Mouse (Mus musculus) common myeloid progenitor, adult 5-6 weeks (primary cell): ENCODE measurements around the gene Il12a. TPM values are rescaled to one million over a fixed set of nuclear protein-coding genes. Genes with fewer than 3 reads are reported as not detected.
"Not testable (repeated sequence)": the region's sequence is repeated elsewhere in the genome, so short reads cannot be mapped to it uniquely, and the experiment has no call there.

ENCODE experiments used
- ATAC-seq: replicated peaks from 2 replicates; pipeline ENCODE4 v1.8.0; 2016; ENCODE audit warnings: low read depth, mild to moderate bottlenecking, moderate TSS enrichment, inconsistent platforms; ENCODE audit not compliant: poor library complexity, severe bottlenecking
- total RNA-seq: library from RNA; stranded (forward); fragments of 200-1000, 187-1606 nt; gene quantifications from 2 replicates; pipeline ENCODE4 v1.2.3, GENCODE M21; 2017

Il12a gene
- total RNA-seq, 1 experiment from 2014 or later = 55.4 TPM

GRCm38 (mm10) chr3:68719229-68719819, 28.9 kb downstream of the Il12a start:
- no peak for ATAC-seq

- ATAC-seq = peak; percentile 78
These were observed 29.8 kb downstream of the Il12a start for GRCm38 (mm10) chr3:68720258-68720657.

GRCm38 (mm10) chr3:68741955-68742354, 51.5 kb downstream of the Il12a start:
- ATAC-seq = 0 out of 2 replicates have a peak, but pooled peaks have one; percentile 18

GRCm38 (mm10) chr3:68742718-68743471, 52.5 kb downstream of the Il12a start:
- no peak for ATAC-seq

- no peak for ATAC-seq
These were observed 53.0 kb downstream of the Il12a start for GRCm38 (mm10) chr3:68743472-68743732.

GRCm38 (mm10) chr3:68744162-68744561, 53.7 kb downstream of the Il12a start:
- ATAC-seq = peak; percentile 79

GRCm38 (mm10) chr3:68745033-68745432, 54.6 kb downstream of the Il12a start:
- ATAC-seq = no peak

- ATAC-seq = not testable (repeated sequence)
These were observed 55.8 kb downstream of the Il12a start for GRCm38 (mm10) chr3:68746282-68746681.

Other genes starting within 250 kb of the Il12a start
- gene 1110032F04Rik, start 178.9 kb downstream of the Il12a start, total RNA-seq = 0.09 TPM in 1 of 2 replicates, not detected in the other